Mouse (Mus musculus): ENCODE results near the gene Olfr441.
"Not testable (repeated sequence)": the region's sequence is repeated elsewhere in the genome, so short reads cannot be mapped to it uniquely, and the experiment has no call there.

The Olfr441 gene

DNA sequence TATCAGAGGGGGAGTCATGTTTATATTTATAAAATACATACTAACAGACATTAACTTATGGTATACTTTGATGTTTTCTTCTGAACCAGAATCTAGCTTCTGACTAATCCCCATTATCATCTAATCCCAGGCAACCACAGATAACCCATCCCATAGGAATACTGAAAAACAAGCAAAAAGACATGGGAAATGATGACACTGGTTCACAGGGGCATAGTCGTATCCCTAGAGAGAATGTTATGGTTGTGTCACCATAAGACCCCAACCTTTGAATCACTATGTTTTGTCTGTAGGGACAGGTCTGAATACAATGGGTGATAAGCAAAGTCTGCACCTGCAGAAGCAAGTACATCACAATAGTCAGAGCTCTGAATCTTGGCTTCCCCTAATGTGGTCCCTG is at the start of gene Olfr441:
Olfr441 (plus strand) TSS at position 301 of the 400 bp plus-strand sequence.
- DNase-seq (ENCODE audit: low spot score in 2 of 2) = not testable (repeated sequence)

DNA sequence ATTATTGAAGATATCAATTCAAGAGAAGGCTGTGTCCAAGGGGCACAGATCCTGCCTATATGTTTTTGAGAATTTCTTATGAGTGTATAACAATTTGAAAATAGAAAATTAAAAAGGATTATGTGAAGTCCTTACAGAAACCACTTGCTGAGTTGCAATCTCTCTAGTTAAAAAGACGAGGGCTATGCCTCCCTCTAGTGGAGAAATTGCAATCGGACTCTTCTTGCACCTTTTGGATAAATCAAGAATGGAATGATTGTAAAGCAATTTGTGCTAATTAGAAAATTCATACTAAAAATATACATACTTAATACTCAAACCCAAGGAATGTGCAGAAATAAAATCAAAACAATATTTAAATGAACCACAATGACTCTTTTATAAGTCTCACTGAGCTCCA is 27.4 kb upstream of the Olfr441 start:
- no peak for DNase-seq (ENCODE audit: low spot score in 2 of 2)

DNA sequence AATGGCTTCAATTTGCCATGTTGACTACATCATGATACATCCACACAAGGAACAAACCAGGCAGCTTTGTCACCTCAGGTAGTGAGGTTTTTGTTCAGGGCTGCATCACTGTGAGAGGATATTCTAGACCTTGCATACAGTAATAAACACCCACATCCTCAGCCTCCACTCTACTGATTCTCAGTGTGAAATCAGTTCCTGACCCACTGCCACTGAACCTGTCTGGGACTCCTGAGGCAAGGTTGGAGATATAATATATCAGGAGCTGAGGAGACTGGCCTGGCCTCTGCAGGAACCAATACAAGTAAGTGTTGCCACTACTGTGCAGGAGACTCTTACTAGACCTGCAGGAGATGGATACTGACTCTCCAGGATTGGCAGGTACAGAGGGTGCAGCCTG is 24.8 kb upstream of the Olfr441 start:
- peak; percentile 15 to 64 for DNase-seq (ENCODE audit: low spot score in 2 of 2)

DNA sequence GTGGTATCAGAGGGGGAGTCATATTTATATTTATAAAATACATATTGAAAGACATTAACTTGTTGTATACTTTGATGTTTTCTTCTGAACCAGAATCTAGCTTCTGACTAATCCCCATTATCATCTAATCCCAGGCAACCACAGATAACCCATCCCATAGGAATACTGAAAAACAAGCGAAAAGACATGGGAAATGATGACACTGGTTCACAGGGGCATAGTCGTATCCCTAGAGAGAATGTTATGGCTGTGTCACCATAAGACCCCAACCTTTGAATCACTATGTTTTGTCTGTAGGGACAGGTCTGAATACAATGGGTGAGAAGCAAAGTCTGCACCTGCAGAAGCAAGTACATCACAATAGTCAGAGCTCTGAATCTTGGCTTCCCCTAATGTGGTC is 40.1 kb downstream of the Olfr441 start, which contains the start of gene Olfr237-ps1:
Olfr237-ps1 (plus strand) TSS at position 301 of the 400 bp plus-strand sequence.
- DNase-seq (ENCODE audit: low spot score in 2 of 2) = not testable (repeated sequence)

DNA sequence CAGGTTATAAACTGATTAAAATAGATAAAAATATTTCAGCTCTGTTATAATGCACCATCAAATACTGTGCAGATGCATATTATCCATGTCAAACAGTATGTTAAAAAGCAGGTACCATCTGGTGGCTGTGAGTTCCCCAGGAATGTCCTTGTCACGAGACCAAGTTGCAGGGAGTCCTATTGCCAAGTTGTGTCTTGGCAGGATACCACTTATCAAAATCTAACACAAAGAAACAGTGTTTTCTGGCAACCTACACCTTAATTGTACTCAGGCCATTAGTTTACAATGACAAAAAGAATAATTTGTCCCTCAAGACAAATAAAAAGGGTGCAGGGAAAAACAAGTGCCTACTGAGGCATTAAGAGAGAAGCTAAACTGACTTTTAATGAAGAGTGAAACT is 53.3 kb downstream of the Olfr441 start:
- no peak for DNase-seq (ENCODE audit: low spot score in 2 of 2)

DNA sequence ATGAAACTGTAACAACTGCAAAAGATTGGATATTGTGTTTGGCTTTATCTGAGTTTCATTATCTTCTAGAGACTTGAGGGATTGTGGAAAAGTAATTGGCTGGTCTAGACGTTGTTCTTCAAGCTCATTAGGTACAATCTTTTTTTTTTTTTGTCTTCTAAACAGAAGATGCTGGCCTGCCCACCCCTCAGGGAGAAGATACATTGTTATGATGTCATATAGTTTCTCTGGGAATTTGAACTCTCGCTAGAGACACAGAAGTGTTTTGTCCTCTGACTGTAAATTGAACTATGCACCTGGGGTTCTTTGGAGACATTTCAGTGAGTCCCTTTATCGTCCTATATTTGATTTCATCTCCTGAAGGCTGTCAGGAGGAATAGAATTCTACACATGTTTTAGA is 56.8 kb downstream of the Olfr441 start, which contains the start of gene Olfr437:
Olfr437 (plus strand) TSS at position 301 of the 400 bp plus-strand sequence.
- no peak for DNase-seq (ENCODE audit: low spot score in 2 of 2)

DNA sequence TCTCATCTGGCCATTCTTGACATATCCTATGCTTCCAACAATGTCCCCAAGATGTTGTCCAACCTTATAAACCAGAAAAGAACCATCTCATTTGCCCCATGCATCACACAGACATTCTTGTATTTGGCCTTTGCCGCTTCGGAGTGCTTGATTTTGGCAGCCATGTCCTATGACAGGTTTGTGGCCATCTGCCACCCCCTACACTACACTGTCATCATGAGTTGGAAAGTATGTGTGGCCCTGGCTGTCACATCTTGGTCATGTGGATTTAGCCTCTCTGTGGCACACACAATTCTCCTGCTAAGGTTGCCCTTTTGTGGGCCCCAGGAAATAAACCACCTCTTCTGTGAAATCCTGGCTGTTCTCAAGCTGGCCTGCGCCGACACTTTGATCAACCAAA is 61.1 kb downstream of the Olfr441 start:
- DNase-seq (ENCODE audit: low spot score in 2 of 2) = no peak

Data from spleen, postnatal 4 days (tissue).